In the genomic region with DNA sequence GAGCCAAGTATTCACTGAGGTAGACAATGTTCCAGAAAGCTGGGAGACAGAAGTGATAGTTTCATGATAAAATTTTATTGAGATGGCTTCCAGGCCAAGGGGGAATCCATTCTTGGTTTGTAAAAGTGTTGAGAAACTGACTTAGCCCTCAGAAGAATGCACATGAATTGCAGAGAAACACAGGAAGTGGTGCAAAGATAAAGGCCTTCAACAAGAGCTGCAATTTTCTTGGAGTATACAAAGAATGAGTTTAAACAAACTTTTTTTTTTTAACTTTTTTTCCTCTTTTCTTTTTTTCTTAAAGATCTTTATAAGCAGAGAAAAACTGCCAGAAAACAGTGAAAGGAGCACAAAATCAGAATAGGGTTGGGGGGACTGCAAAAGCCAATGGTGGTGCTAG, we compare ENCODE assay signal across 9 mouse cellular contexts. TPM values are rescaled to one million over a fixed set of nuclear protein-coding genes. Genes with fewer than 3 reads are reported as not detected.
DNase-seq lines count a peak whose midpoint lies in the region; ATAC-seq lines count a peak whose summit lies in the region.
"Had no signal": no experiment of that assay in that cellular context is flagged by ENCODE, and none has a peak within 500 bp of the region (broad histone marks: within the 10 kb centered on the region; RNA-seq: fewer than 3 reads in every experiment).

No protein-coding gene starts in this region.

- no peaks in the 10 kb centered on the region for H3K36me3 ChIP-seq in lung, embryonic 15.5 days
- no peaks in the 10 kb centered on the region for H3K36me3 ChIP-seq in embryonic facial prominence, embryonic 15.5 days
- H3K36me3 ChIP-seq in limb, embryonic 12.5 days = no peaks in the 10 kb centered on the region
- no peaks in the 10 kb centered on the region for H3K36me3 ChIP-seq in stomach, embryonic 14.5 days (ENCODE audit: control insufficient read depth, insufficient read depth, low read length)

- H3K4me1 ChIP-seq in lung, embryonic 15.5 days = peaks cover 10% of the 10 kb centered on the region
- H3K4me1 ChIP-seq in embryonic facial prominence, embryonic 15.5 days = peaks cover 10% of the 10 kb centered on the region; the same call in 1 of the 2 replicates
- H3K4me1 ChIP-seq in limb, embryonic 12.5 days (replicated peaks) = no peaks in the 10 kb centered on the region
- no peaks in the 10 kb centered on the region for H3K4me1 ChIP-seq in stomach, embryonic 14.5 days (ENCODE audit: control insufficient read depth, insufficient read depth, low read length)

- ATAC-seq in lung, embryonic 15.5 days (ENCODE audit: borderline replicate concordance, extremely low read depth, low FRiP score, low TSS enrichment) = no peak
- ATAC-seq in embryonic facial prominence, embryonic 15.5 days (ENCODE audit: insufficient number of reproducible peaks, low FRiP score, low TSS enrichment, low read depth) = no peak
- ATAC-seq in limb, embryonic 12.5 days (ENCODE audit: insufficient number of reproducible peaks, insufficient read depth, low FRiP score, low TSS enrichment, low read depth) = no peak
- no peak for ATAC-seq in stomach, embryonic 14.5 days (ENCODE audit: insufficient number of reproducible peaks, insufficient read depth, low FRiP score, low read depth)

- peak overlapping the region; percentile 85 for H3K4me3 ChIP-seq in lung, embryonic 15.5 days
- peak overlapping the region; percentile 89 for H3K4me3 ChIP-seq in embryonic facial prominence, embryonic 15.5 days (replicated peaks)
- H3K4me3 ChIP-seq in limb, embryonic 12.5 days (replicated peaks) = peak overlapping the region; percentile 72
- H3K4me3 ChIP-seq in stomach, embryonic 14.5 days (ENCODE audit: low read depth, low read length) = peak overlapping the region; percentile 76; the same call in 1 of the 2 replicates

- no peaks in the 10 kb centered on the region for H3K9me3 ChIP-seq in lung, embryonic 15.5 days
- no peaks in the 10 kb centered on the region for H3K9me3 ChIP-seq in embryonic facial prominence, embryonic 15.5 days (replicated peaks)
- H3K9me3 ChIP-seq in limb, embryonic 12.5 days = no peaks in the 10 kb centered on the region
- no peaks in the 10 kb centered on the region for H3K9me3 ChIP-seq in stomach, embryonic 14.5 days (ENCODE audit: control insufficient read depth, low read depth, low read length)

- H3K9ac ChIP-seq in lung, embryonic 15.5 days = peak overlapping the region; percentile 94; the same call in 1 of the 2 replicates
- no peak overlapping the region for H3K9ac ChIP-seq in embryonic facial prominence, embryonic 15.5 days
- H3K9ac ChIP-seq in limb, embryonic 12.5 days (replicated peaks) = no peak overlapping the region
- H3K9ac ChIP-seq in stomach, embryonic 14.5 days (replicated peaks; ENCODE audit: low read depth, low read length) = no peak overlapping the region

- peak overlapping the region; percentile 69 for H3K4me2 ChIP-seq in lung, embryonic 15.5 days
- peak overlapping the region; percentile 56 for H3K4me2 ChIP-seq in embryonic facial prominence, embryonic 15.5 days (replicated peaks)
- H3K4me2 ChIP-seq in limb, embryonic 12.5 days = peak overlapping the region; percentile 72
- peak overlapping the region; percentile 45 for H3K4me2 ChIP-seq in stomach, embryonic 14.5 days (replicated peaks; ENCODE audit: low read depth, low read length)

- H3K27ac ChIP-seq in lung, embryonic 15.5 days = peak overlapping the region; percentile 98
- no peak overlapping the region for H3K27ac ChIP-seq in embryonic facial prominence, embryonic 15.5 days (replicated peaks)
- no peak overlapping the region for H3K27ac ChIP-seq in limb, embryonic 12.5 days
- no peak overlapping the region for H3K27ac ChIP-seq in stomach, embryonic 14.5 days (ENCODE audit: low read length)

- no peaks in the 10 kb centered on the region for H3K27me3 ChIP-seq in lung, embryonic 15.5 days
- no peaks in the 10 kb centered on the region for H3K27me3 ChIP-seq in embryonic facial prominence, embryonic 15.5 days
- no peaks in the 10 kb centered on the region for H3K27me3 ChIP-seq in limb, embryonic 12.5 days
- H3K27me3 ChIP-seq in stomach, embryonic 14.5 days (ENCODE audit: control insufficient read depth, insufficient read depth, low read length) = no peaks in the 10 kb centered on the region

- DNase-seq in lung, postnatal 36 days = no peak
- DNase-seq in thymus, postnatal 36 days = no peak
- DNase-seq in embryo, embryonic 9.5 days (ENCODE audit: extremely low spot score) = no peak
- DNase-seq in cerebellum, adult 11 months = no peak

RNA-seq across cellular contexts. Expression of a gene that starts 23.0 kb away (rescaled TPM):
- polyA plus RNA-seq in lung, embryonic 15.5 days (2015; fragmentation: Nextera tagmentation; extraction: Ambion mirVana) = not detected in 2 replicates
- polyA plus RNA-seq in embryonic facial prominence, embryonic 15.5 days (2015; fragmentation: Nextera tagmentation; extraction: Ambion mirVana) = not detected in 2 replicates
- polyA plus RNA-seq in limb, embryonic 12.5 days (2016; fragmentation: Nextera tagmentation; extraction: Ambion mirVana) = not detected in 2 replicates
- polyA plus RNA-seq in stomach, embryonic 14.5 days (2014; fragmentation: Nextera tagmentation; extraction: Ambion mirVana) = not detected in 2 replicates
- polyA plus RNA-seq: large intestine, adult 2 months had no signal

RNA-seq across cellular contexts. Expression of a gene that starts 33.3 kb away (rescaled TPM):
- polyA plus RNA-seq in lung, embryonic 15.5 days (2015; fragmentation: Nextera tagmentation; extraction: Ambion mirVana) = 25.2 and 25.4 TPM in 2 replicates
- 20.0 and 21.0 TPM in 2 replicates for polyA plus RNA-seq in embryonic facial prominence, embryonic 15.5 days (2015; fragmentation: Nextera tagmentation; extraction: Ambion mirVana)
- polyA plus RNA-seq in limb, embryonic 12.5 days (2016; fragmentation: Nextera tagmentation; extraction: Ambion mirVana) = 31.1 and 32.1 TPM in 2 replicates
- polyA plus RNA-seq in stomach, embryonic 14.5 days (2014; fragmentation: Nextera tagmentation; extraction: Ambion mirVana) = 19.8 and 20.0 TPM in 2 replicates
